Mouse (Mus musculus): ENCODE measurements around the gene Slc25a23.

- TF ChIP-seq CTCF (IDR thresholded peaks at IDR 0.05; ENCODE audit: control insufficient read depth, insufficient read depth, insufficient replicate concordance, low read depth, low read length) (no peak), POLR2A (IDR thresholded peaks at IDR 0.05; ENCODE audit: control insufficient read depth, low read depth, low read length) (no peak)
These were observed 22.8 kb upstream of the Slc25a23 start for GRCm38 (mm10) chr17:57082481-57082880.
